Mouse (Mus musculus): ENCODE measurements at regions not wholly inside any gene's neighbourhood (a gene's known extent, or its start where the extent isn't known, plus 50 kb on each side); places are given as distances from the start of the nearest gene placed in this dataset.
A peak's percentile ranks its signal among the peaks of the same experiment; 100 is the strongest.

DNA sequence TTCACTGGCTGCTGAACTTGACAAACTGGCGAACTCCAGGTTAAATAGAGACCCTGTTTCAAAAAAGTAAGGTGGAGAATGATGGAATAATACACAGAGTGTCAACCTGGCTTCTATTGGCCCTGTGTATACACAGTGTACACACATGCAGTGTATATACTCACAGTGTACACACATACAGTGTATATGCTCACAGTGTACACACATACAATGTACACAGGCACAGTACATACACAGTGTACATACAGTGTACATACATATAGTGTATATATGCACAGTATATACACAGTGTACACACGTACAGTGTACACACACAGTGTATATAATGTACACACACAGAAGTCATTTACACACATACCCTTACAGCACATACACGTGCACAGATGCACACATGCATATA, 52.4 kb upstream of the Aldh1b1 start:
- no peak for DNase-seq
- intact Hi-C loops (cut with DNase I), result no loop called here

GRCm38 (mm10) chr4:45745746-45746145, 53.1 kb upstream of the Aldh1b1 start:
- DNase-seq, result no peak
- intact Hi-C loops (cut with DNase I), result no loop called here

GRCm38 (mm10) chr4:45744849-45745407, 53.9 kb upstream of the Aldh1b1 start:
- intact Hi-C loops (cut with DNase I), result no loop called here
- DNase-seq, result no peak

- intact Hi-C loops (cut with DNase I), result no loop called here
- DNase-seq, result peak; percentile 91
These were observed 58.0 kb upstream of the Aldh1b1 start for GRCm38 (mm10) chr4:45740779-45741365.

DNA sequence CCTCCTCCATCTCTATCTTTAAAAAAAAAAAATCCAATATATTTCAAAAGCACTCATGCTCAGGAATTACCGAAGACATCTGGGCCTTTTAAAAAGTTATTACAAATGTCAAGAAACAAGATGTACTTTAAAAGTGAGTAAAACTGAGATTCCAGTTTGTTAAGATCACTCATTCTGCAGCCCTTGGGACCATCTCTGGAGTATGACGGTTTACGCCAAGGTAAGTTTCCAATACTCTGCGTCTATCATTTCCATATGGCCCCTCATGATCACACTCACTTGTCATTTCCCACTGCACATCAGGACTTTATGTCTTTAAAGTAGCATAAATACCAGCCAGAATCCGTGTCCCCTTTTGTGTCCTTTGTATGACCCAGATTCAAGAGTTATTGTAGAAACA, 58.5 kb upstream of the Aldh1b1 start:
- intact Hi-C loops (cut with DNase I), result no loop called here
- DNase-seq, result no peak

DNA sequence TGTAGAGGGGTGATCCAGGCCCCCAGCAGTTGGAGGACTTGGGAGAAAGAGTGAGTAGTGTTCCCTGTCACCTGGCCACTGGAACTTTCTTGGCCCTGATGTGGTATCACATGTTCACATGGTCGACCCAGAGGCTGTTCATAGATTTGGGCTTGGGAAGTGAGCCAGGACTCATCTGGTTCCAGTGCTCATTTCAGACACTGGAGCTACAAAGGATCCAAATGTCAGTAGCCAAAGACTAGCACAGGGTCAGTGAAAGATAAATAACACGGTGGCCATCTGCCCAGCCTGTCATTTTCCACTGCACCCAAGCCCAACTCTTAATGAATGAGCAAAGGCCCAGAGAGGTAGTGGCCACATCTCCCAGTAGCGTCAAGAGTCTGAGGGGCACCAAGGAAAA, 59.1 kb upstream of the Aldh1b1 start:
- peak; percentile 76 for DNase-seq
- intact Hi-C loops (cut with DNase I), result no loop called here

DNA sequence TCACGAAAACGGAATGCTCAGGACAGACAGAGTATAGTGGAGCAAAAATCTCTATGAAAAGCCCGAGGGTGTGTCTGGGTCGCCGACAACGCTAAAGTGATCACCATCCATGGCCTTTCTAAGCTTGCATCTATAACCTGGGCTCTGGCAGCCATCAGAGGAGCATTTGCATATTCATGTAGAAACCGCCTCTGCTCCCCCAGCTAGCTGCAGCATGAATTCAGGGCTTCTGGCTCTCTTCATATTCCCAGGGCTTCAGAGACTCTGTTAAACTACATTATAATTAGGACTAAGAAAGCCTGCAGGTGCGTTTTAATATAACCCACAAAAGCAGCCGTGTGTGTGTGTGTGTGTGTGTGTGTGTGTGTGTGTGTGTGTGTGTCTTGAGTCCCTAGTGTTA, 59.7 kb upstream of the Aldh1b1 start:
- DNase-seq, result no peak
- intact Hi-C loops (cut with DNase I), result no loop called here

DNA sequence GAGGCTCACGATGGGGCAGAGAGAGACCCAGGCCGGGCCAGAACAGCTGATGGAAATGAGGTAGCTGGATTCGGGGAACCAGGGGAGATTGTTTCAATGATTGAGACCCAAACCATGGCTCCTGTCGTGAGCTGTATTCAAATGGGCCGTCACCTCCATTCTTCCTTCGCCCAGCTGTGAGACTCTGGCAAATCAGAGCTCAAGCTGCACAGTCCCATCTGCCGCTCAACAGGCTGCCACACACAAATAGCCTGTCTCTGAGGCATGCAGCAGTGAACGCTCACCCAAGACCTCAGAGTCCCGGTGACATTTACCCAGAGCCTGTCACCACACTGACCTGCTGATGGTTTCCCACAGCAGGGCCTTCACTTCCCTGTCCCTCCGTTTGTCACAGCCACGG, 60.1 kb upstream of the Aldh1b1 start:
- DNase-seq, result peak; percentile 35
- intact Hi-C loops (cut with DNase I), result no loop called here

DNA sequence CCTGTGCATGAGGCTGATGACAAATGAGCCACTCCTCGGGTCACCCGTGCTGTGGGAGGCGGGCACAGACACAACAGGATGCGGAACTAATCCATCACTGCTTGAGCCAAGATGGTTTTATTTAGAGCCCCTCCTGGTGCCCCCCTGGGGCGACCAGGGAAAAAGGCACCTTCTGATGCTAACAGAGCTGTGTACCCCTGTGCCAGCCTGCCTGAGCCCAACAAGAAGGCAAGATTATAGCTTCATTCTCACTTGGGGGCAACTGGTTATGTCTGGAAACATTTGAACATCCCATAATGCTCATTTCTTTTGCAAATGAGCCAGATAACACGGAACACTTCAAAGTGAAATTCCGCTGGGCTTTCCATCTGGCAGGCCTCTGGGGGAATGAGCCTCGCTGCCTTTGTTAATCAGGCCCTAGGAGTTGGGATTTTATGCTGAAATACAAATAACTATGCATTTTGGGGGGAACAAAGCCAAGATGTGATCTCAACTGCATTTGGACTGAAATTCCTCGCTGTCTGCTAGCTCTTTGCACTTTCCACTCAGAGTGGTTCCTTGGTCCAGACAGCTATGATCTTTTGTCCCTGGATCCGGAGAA, 62.5 kb upstream of the Aldh1b1 start:
- intact Hi-C loops (cut with DNase I), result no loop called here
- no peak for DNase-seq

GRCm38 (mm10) chr4:45734011-45734410, 64.8 kb upstream of the Aldh1b1 start:
- intact Hi-C loops (cut with DNase I), result no loop called here

DNA sequence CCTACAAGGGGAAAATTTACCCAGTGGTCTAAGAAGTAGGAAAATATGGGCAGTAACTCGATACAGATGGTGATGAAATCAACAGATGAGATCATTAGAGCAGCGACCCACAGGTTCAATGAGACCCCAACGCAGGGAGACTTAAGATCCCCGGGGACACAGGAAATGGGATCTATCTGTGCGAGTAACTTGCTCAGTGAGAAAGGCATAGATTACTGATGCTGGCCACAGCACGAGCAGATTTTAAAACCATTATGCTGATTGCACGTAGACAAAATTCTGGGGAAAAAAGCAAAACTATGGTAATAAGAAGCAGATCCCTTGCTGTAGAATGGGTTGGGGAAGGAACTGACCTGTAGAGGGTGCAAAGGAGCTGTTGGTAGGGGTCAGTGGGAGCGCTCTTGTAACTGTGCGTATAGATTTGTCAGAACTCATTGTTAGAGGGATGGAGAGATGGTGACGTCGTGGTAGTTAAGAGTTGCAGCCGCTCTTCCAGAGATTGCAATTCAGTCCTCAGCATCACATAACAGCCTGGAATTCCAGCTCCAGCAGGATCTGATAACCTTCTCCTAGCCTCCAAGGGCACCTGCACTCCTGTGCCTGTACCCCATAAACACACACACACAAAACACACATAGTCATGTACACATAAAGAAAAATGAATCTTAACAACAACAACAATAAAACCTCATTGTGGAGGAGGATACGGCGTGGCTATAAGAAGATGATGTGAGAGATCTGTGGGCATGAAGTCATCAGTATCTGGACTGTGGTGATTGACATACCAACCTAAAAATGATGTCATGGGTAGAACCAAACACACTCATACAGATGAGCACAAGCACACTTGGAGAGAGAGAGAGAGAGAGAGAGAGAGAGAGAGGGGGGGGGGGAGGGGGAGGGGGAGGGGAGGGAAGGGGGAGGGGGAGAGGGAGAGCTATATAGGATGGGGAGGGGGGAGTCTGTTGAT, 67.7 kb upstream of the Aldh1b1 start:
- peak; percentile 50 for DNase-seq
- intact Hi-C loops (cut with DNase I), result no loop called here

More at GRCm38 (mm10) chr4:45734011-45734410, 64.8 kb upstream of the Aldh1b1 start:
- no peak for DNase-seq

GRCm38 (mm10) chr4:45729801-45730200, 69.0 kb upstream of the Aldh1b1 start:
- intact Hi-C loops (cut with DNase I), result no loop called here

DNA sequence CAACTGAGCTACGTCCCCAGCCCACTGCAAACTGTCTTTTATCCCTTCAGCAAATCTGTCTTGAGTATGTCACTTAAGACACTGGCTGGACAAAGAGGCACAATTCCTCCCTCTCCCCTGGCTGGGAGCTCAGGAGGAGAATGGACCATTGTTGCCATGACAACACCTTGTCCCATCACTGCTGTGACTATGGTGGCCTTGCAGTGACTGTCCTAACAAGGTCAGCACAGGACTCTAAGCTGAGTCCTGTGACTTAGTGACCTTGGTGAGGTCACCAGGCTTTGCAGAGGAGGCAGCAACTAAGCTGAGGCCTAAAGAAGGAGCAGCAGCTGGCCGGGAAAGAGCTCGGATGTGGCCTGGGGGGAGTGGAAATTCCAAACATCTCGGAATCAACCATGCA, 70.0 kb upstream of the Aldh1b1 start:
- intact Hi-C loops (cut with DNase I), result no loop called here
- DNase-seq, result no peak

More at GRCm38 (mm10) chr4:45729801-45730200, 69.0 kb upstream of the Aldh1b1 start:
- no peak for DNase-seq

DNA sequence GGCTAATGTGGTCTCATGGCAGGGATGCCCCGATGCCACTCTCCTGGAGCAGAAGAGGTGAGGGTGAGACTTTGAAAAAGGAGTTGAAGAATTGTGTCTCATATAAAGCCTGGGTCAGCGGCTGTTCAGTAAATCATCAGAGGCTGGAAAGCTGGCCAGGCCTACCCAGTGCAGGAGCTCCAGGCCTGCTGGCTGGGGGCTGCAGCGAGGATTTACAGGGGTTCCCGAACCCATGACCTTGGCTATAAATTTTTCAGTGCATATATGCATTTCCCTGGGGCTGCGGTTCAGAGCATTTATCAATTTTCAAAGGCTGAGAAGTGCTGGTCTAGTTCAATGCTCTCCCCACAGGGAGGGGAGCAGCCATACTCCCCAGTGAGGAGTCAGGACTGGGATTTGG, 70.9 kb upstream of the Aldh1b1 start:
- intact Hi-C loops (cut with DNase I), result no loop called here

DNA sequence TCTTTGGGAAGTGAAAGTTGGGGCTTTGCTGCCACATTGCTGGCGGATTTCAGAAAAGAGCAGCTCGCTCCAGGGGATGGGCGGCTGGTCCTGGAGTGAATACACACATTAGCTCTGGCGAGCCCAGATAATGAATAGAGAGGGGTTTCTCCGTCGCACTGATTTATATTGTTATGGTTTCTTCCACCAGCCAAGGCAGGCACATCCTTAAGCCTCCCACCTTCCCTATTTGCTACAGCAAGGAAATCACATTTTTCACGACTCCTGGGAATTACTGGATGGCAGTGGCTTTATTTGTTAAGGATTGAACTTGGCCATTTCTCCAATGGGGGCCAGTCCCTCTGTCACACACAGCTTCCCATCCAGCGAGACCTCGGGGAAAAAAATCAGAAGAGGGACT, 71.3 kb upstream of the Aldh1b1 start:
- no peak for DNase-seq
- intact Hi-C loops (cut with DNase I), result no loop called here

More for the DNA sequence above, 70.9 kb upstream of the Aldh1b1 start:
- DNase-seq, result no peak

GRCm38 (mm10) chr4:45726783-45727182, 72.0 kb upstream of the Aldh1b1 start:
- intact Hi-C loops (cut with DNase I), result no loop called here
- no peak for DNase-seq

- intact Hi-C loops (cut with DNase I), result no loop called here
- peak; percentile 33 for DNase-seq
These were observed 73.5 kb upstream of the Aldh1b1 start for GRCm38 (mm10) chr4:45725055-45725910.

DNA sequence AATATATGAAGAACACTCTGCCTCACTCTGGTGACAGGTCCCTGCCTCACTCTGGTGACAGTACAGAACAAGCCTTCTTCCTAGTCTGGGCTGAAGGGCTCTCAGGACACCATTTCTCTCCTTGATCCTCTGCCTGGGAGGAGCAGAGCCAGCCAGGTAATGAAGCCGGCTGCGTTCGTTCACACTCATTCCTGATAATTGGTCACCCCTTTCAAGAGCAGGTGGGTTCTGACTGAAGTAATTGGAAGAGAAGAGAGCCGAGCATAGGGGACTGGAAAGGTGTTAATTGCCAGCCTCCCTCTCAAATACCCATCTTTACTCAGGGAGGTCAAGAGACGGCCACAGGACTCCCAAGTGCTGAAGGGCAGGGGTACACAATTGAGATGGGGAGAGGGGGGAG, 78.5 kb upstream of the Aldh1b1 start:
- intact Hi-C loops (cut with DNase I), result no loop called here
- no peak for DNase-seq

DNA sequence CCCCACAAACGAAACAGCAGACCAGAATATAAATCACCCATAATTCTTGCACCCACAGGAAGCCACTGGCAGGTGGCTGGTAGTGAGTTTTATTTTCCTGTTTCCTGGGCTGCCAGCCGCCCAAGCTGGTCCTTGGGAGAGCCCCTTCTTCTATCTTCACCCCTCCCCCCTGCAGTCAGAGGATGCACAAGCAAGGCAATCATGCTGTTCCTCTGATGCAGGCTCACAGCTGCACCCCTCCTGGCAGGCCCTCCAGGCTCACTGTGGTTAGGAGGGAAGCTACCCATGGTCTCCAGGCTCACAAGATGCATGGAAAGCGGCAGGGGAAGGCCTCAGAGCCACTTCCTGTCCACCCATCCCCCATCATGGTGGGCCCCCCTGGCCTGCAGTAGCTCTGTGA, 79.3 kb upstream of the Aldh1b1 start:
- intact Hi-C loops (cut with DNase I), result no loop called here
- no peak for DNase-seq

DNA sequence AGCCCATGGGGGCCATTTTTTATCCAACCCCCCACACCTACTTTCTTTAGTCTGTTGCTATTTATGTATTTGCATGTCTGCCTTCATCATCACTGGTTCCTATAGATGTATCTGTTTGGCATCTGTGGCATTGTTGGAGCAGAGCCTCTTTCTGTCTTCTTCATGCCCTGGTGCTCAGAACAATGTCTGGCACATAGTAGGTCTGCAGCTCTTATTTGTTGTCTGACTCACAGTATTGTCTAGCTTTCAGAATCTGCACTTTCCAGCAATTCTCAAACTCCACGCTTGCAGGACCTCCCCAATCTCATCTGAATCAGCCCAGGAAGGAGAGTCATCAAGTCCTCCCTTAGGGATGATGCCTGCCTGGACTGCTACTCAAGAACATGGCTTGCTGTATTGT, 82.9 kb upstream of the Aldh1b1 start:
- no peak for DNase-seq
- intact Hi-C loops (cut with DNase I), result no loop called here
